28 mouse cellular contexts compared by ENCODE assay signal in the genomic region with DNA sequence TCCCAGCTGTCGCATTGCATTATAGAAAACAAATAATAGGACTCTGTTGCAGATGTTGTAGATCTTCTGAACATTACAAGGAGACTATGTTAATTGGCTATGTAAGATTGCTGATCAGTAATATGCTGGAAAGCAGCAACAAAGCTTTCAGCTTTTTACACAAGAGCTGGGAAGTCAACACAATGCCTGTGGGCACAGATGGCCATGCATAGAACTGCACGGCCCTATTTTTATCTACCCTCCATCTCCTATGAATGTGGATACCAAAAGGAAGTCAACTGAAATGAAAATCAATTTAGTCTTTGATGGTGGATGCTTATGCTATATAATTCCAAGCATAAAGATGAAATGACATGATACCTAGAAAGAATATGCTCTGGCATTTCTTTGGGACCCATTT. TPM values are rescaled to one million over a fixed set of nuclear protein-coding genes. Genes with fewer than 3 reads are reported as not detected.
DNase-seq lines count a peak whose midpoint lies in the region; ATAC-seq and TF ChIP-seq lines count a peak whose summit lies in the region.
"Had no signal": no experiment of that assay in that cellular context is flagged by ENCODE, and none has a peak within 500 bp of the region (broad histone marks: within the 10 kb centered on the region; RNA-seq: fewer than 3 reads in every experiment).

No protein-coding gene starts in this region.

- H3K36me3 ChIP-seq in forebrain, postnatal 0 days (ENCODE audit: insufficient read depth): no peaks in the 10 kb centered on the region
- H3K36me3 ChIP-seq in forebrain, embryonic 14.5 days (ENCODE audit: control insufficient read depth, insufficient read depth, low read length): no peaks in the 10 kb centered on the region
- H3K36me3 ChIP-seq: embryonic facial prominence, embryonic 13.5 days; embryonic facial prominence, embryonic 15.5 days; forebrain, embryonic 10.5 days; forebrain, embryonic 12.5 days; forebrain, embryonic 15.5 days had no signal

- no peak overlapping the region for H3K27ac ChIP-seq in forebrain, postnatal 0 days (ENCODE audit: low read depth, low read length)
- no peak overlapping the region for H3K27ac ChIP-seq in forebrain, embryonic 14.5 days (ENCODE audit: low read depth, low read length)
- H3K27ac ChIP-seq in layer of hippocampus, adult 2 months: peak overlapping the region; percentile 72
- H3K27ac ChIP-seq: embryonic facial prominence, embryonic 13.5 days; embryonic facial prominence, embryonic 15.5 days; forebrain, embryonic 10.5 days; forebrain, embryonic 12.5 days; forebrain, embryonic 15.5 days had no signal

- H3K4me3 ChIP-seq in forebrain, postnatal 0 days (ENCODE audit: low read depth, low read length): no peak overlapping the region
- H3K4me3 ChIP-seq in forebrain, embryonic 14.5 days (ENCODE audit: low read depth, low read length): no peak overlapping the region
- H3K4me3 ChIP-seq in layer of hippocampus, adult 2 months: no peak overlapping the region
- H3K4me3 ChIP-seq: embryonic facial prominence, embryonic 13.5 days; embryonic facial prominence, embryonic 15.5 days; erythroblast, embryonic 14.5 days; forebrain, embryonic 10.5 days; forebrain, embryonic 12.5 days; forebrain, embryonic 15.5 days had no signal

- no peaks in the 10 kb centered on the region for H3K9me3 ChIP-seq in forebrain, postnatal 0 days (ENCODE audit: low read length)
- H3K9me3 ChIP-seq in forebrain, embryonic 14.5 days (replicated peaks; ENCODE audit: control insufficient read depth, low read length): no peaks in the 10 kb centered on the region
- H3K9me3 ChIP-seq: embryonic facial prominence, embryonic 13.5 days; embryonic facial prominence, embryonic 15.5 days; forebrain, embryonic 10.5 days; forebrain, embryonic 12.5 days; forebrain, embryonic 15.5 days had no signal

- WGBS in forebrain, postnatal 0 days: 66% methylated on average over 2 of the region's 2 CpGs
- 84% methylated on average over 2 of the region's 2 CpGs for WGBS in forebrain, embryonic 14.5 days

- no peak overlapping the region for H3K9ac ChIP-seq in forebrain, postnatal 0 days
- H3K9ac ChIP-seq in forebrain, embryonic 14.5 days (ENCODE audit: low read length): no peak overlapping the region
- H3K9ac ChIP-seq: embryonic facial prominence, embryonic 13.5 days; embryonic facial prominence, embryonic 15.5 days; forebrain, embryonic 12.5 days; forebrain, embryonic 15.5 days had no signal

- TF ChIP-seq CTCF in forebrain, postnatal 0 days (IDR thresholded peaks at IDR 0.05; ENCODE audit: low read depth): no peak
- TF ChIP-seq CTCF in layer of hippocampus, adult 2 months (conservative IDR thresholded peaks at IDR 0.05): 0 out of 2 replicates have a peak, but pooled peaks have one; percentile 4
- no peak for TF ChIP-seq CTCF in brain, embryonic 14.5 days (IDR thresholded peaks at IDR 0.05; ENCODE audit: borderline replicate concordance, extremely low read depth, insufficient read depth, insufficient read length)

- peak; percentile 73 for ATAC-seq in forebrain, postnatal 0 days
- no peak for ATAC-seq in forebrain, embryonic 14.5 days
- ATAC-seq in inflammation-experienced regulatory T-cells, adult 6 months: no peak
- ATAC-seq: CD4-positive, CD25-positive, alpha-beta regulatory T cell, adult 4 months; forebrain, embryonic 15.5 days had no signal

- peak; percentile 41 for DNase-seq in forebrain, postnatal 0 days
- DNase-seq in forebrain, embryonic 14.5 days (ENCODE audit: low spot score): no peak
- DNase-seq in layer of hippocampus, adult 2 months (ENCODE audit: low spot score in 2 of 2): no peak
- DNase-seq in layer of hippocampus, postnatal 25 days (ENCODE audit: extremely low spot score in 1 of 2, low spot score in 1 of 2): no peak
- peak; percentile 3 for DNase-seq in brain, embryonic 14.5 days (ENCODE audit: low read depth)
- DNase-seq in thymus, postnatal 4 days: no peak
- DNase-seq: adrenal gland, adult 2 months; adrenal gland, postnatal 10 days; adrenal gland, postnatal 25 days; B cell, adult 2 months; cerebellum, adult 11 months; cerebellum, adult 18-20 months; cerebellum, adult 8-10 months; cerebellum, adult 9-11 months; cerebellum, postnatal 14 days; cerebellum, postnatal 36 days; embryo, embryonic 11 days had no signal

- H3K4me1 ChIP-seq in forebrain, postnatal 0 days (ENCODE audit: insufficient read depth): no peaks in the 10 kb centered on the region
- H3K4me1 ChIP-seq in forebrain, embryonic 14.5 days (ENCODE audit: control insufficient read depth, insufficient read depth, low read length): no peaks in the 10 kb centered on the region
- H3K4me1 ChIP-seq: embryonic facial prominence, embryonic 13.5 days; embryonic facial prominence, embryonic 15.5 days; forebrain, embryonic 10.5 days; forebrain, embryonic 12.5 days; forebrain, embryonic 15.5 days had no signal

- H3K4me2 ChIP-seq in forebrain, postnatal 0 days (ENCODE audit: low read depth): no peak overlapping the region
- H3K4me2 ChIP-seq in forebrain, embryonic 14.5 days (ENCODE audit: low read length): no peak overlapping the region
- H3K4me2 ChIP-seq: embryonic facial prominence, embryonic 13.5 days; embryonic facial prominence, embryonic 15.5 days; forebrain, embryonic 12.5 days; forebrain, embryonic 15.5 days had no signal

- no peaks in the 10 kb centered on the region for H3K27me3 ChIP-seq in forebrain, postnatal 0 days (ENCODE audit: insufficient read depth, low read length)
- H3K27me3 ChIP-seq in forebrain, embryonic 14.5 days (replicated peaks; ENCODE audit: control insufficient read depth, insufficient read depth, low read length): no peaks in the 10 kb centered on the region
- H3K27me3 ChIP-seq: embryonic facial prominence, embryonic 13.5 days; embryonic facial prominence, embryonic 15.5 days; forebrain, embryonic 12.5 days; forebrain, embryonic 15.5 days had no signal

- TF ChIP-seq POLR2A in brain, embryonic 14.5 days (IDR thresholded peaks at IDR 0.05; ENCODE audit: borderline replicate concordance, extremely low read depth, insufficient read depth, insufficient read length, poor library complexity, severe bottlenecking): no peak

RNA-seq across cellular contexts. Expression of gene Gabrg2, which starts 47.1 kb away (rescaled TPM):
- 119 and 126 TPM in 2 replicates for total RNA-seq in forebrain, postnatal 0 days (2014; rRNA removed)
- polyA plus RNA-seq in forebrain, postnatal 0 days (2015; fragmentation: Nextera tagmentation; extraction: Ambion mirVana): 95.6 and 115 TPM in 2 replicates
- polyA plus RNA-seq in forebrain, embryonic 14.5 days (2014; fragmentation: Nextera tagmentation; extraction: Ambion mirVana): 74.3 and 93.7 TPM in 2 replicates
- 100 to 1,000 TPM; 163 to 168 TPM for total RNA-seq in layer of hippocampus, adult 2 months (2021)
- 100 to 1,000 TPM; 160 TPM for total RNA-seq in layer of hippocampus, postnatal 25 days (2021)
- 52.2 and 68.5 TPM in 2 replicates for polyA plus RNA-seq in brain, embryonic 14.5 days (2012; rRNA removed)
- polyA plus RNA-seq in inflammation-experienced regulatory T-cells, adult 6 months (2017; shearing (Covaris generic)): under 1 TPM in 1 of 3 experiments, not detected in 2; 0.15 TPM
- total RNA-seq: common myeloid progenitor, adult 5-6 weeks; ES-E14; MEL had no signal
- polyA plus RNA-seq: adrenal gland, adult 2 months; CD4-positive, CD25-positive, alpha-beta regulatory T cell, adult 4 months; erythroblast, embryonic 14.5 days had no signal

Comparison
In these comparisons a context has a peak if more than half of its experiments do, and no peak if none do; other contexts are left out.
1. DNase-seq: peak in forebrain, postnatal 0 days (single experiment) and brain, embryonic 14.5 days (single experiment); none in forebrain, embryonic 14.5 days (single experiment), layer of hippocampus, adult 2 months (0 of 2), layer of hippocampus, postnatal 25 days (0 of 2) and thymus, postnatal 4 days (single experiment).
2. RNA of gene Gabrg2, which starts 47.1 kb away (polyA plus RNA-seq): 95.6 to 115 TPM in forebrain, postnatal 0 days, 74.3 to 93.7 TPM in forebrain, embryonic 14.5 days and 52.2 to 68.5 TPM in brain, embryonic 14.5 days; 0.15 TPM in inflammation-experienced regulatory T-cells, adult 6 months; every median in the first group is over 10 times any median in the second.